Mouse (Mus musculus) midbrain, postnatal 0 days (tissue): ENCODE measurements around the gene 2410137M14Rik. TPM values are rescaled to one million over a fixed set of nuclear protein-coding genes. Genes with fewer than 3 reads are reported as not detected.

ENCODE experiments used
- ATAC-seq: fragments of 200-750 bp; cut with Nextera tagmentation; 2 replicates; pipeline ENCODE4 v1.8.0; 2017; ENCODE audit warnings: moderate number of reproducible peaks, mild to moderate bottlenecking, moderate TSS enrichment, moderate library complexity; ENCODE audit not compliant: low FRiP score
- DNase-seq: peaks from one replicate; pipeline ENCODE4 v3.0.0-alpha.2; 2015; ENCODE audit warnings: low spot score
- H3K27ac ChIP-seq: fragments of 300-500 bp; sonication (generic); 2 replicates; pipeline ENCODE4 v1.5.1; 2014; ENCODE audit warnings: low read depth, mild to moderate bottlenecking, low read length, mixed read lengths
- H3K27me3 ChIP-seq: fragments of 300-500 bp; sonication (generic); 2 replicates; pipeline ENCODE4 v1.6.1; 2014; ENCODE audit warnings: low read length, control low read depth, mixed read lengths; ENCODE audit not compliant: insufficient read depth
- H3K36me3 ChIP-seq: fragments of 300-500 bp; sonication (generic); 2 replicates; pipeline ENCODE4 v1.6.1; 2014; ENCODE audit warnings: low read length, control low read depth, mixed read lengths; ENCODE audit not compliant: insufficient read depth
- H3K4me1 ChIP-seq: fragments of 300-500 bp; sonication (generic); 2 replicates; pipeline ENCODE4 v1.6.1; 2014; ENCODE audit warnings: mild to moderate bottlenecking, control low read depth, antibody characterized with exemption, low read length, mixed read lengths; ENCODE audit not compliant: insufficient read depth
- H3K4me2 ChIP-seq: fragments of 300-500 bp; sonication (generic); 2 replicates; pipeline ENCODE4 v1.6.1; 2014; ENCODE audit warnings: low read depth, mild to moderate bottlenecking, low read length, mixed read lengths; ENCODE audit not compliant: poor library complexity, severe bottlenecking
- H3K4me3 ChIP-seq: fragments of 300-500 bp; sonication (generic); 2 replicates; pipeline ENCODE4 v1.5.1; 2014; ENCODE audit warnings: low read depth, mild to moderate bottlenecking, low read length, moderate library complexity
- H3K9ac ChIP-seq: fragments of 300-500 bp; sonication (generic); replicated peaks from 2 replicates; pipeline ENCODE4 v1.6.1; 2014; ENCODE audit warnings: mild to moderate bottlenecking, low read length, moderate library complexity, mixed read lengths; ENCODE audit not compliant: poor library complexity, severe bottlenecking
- H3K9me3 ChIP-seq: fragments of 300-500 bp; sonication (generic); 2 replicates; pipeline ENCODE4 v1.6.1; 2016; ENCODE audit warnings: low read length, control low read depth
- CTCF ChIP-seq: IDR thresholded peaks from 2 replicates; pipeline ENCODE4 v1.5.1; 2016; ENCODE audit warnings: antibody characterized with exemption, mild to moderate bottlenecking
- WGBS: fragments of 180-500 bp; shearing (Covaris S2); extraction: QIAGEN DNeasy Blood & Tissue Kit; methylation state at CpG from one replicate; pipeline ENCODE4 v1.1.7; 2014; 5-methylcytosine and 5-hydroxymethylcytosine counted together
- polyA plus RNA-seq: library from polyadenylated mRNA; unstranded; fragments of >200 nt; fragmentation: Nextera tagmentation; extraction: Ambion mirVana; gene quantifications from 2 replicates; pipeline ENCODE4 v1.2.1, GENCODE M21; 2015
- total RNA-seq: library from RNA; depleted of rRNA; stranded (reverse); fragments of >200 nt; gene quantifications from 2 replicates; pipeline ENCODE4 v1.2.3, GENCODE M21; 2014

The 2410137M14Rik gene
- total and polyA plus RNA-seq, 2 experiments from 2014 or later: 0.52 TPM; not detected in 1

DNA sequence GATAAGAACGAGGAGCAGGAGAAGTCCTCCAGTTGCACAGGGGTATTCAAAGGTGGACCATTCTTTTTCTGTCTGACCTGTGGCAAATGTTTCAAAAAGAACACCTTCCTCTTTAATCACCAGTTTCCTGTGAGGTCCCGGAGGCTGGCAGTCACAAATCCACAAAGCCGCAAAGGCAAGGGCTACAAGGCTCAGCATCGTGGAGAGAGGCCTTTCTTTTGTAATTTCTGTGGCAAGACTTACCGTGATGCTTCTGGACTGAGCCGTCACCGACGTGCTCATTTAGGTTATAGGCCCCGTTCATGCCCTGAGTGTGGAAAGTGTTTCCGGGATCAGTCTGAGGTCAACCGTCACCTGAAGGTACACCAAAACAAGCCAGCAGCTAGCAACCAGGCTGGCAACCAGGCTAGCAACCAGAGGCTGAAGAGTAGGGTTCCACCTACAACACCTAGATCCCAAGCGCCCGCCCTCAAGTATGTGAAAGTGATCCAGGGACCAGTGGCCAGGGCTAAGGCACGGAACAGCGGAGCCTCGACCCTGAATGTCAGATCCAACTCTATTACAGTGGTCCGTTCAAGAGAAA lies 28.5 kb upstream of the 2410137M14Rik start:
- no peak overlapping the region for H3K4me3 ChIP-seq
- H3K4me2 ChIP-seq: no peak overlapping the region
- DNase-seq: no peak
- no peak for TF ChIP-seq CTCF
- no peaks in the 10 kb centered on the region for H3K9me3 ChIP-seq
- no peaks in the 10 kb centered on the region for H3K27me3 ChIP-seq
- H3K27ac ChIP-seq: no peak overlapping the region
- H3K9ac ChIP-seq: no peak overlapping the region
- H3K4me1 ChIP-seq: no peaks in the 10 kb centered on the region
- 94% methylated on average over 17 of the region's 17 CpGs for WGBS
- H3K36me3 ChIP-seq: peaks cover 37% of the 10 kb centered on the region
- no peak for ATAC-seq

DNA sequence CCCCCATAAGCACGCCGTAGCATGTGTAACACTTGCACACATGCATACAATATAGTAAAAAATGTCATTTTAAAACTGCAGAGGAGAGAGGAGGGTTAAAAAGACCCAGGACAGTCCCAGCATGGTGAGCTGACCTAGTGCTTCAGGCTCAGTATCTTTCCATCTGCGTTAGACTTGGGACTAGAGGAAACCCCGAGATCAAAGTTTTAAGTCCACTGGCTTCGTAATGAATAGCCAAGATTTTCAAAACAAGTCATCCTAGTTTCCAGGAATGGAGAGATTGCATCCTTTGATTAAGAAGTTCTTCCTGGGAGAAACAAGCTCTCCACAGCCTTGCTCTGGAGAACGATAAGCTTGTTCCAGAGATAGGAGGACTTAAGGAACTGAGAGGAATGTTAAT lies 27.1 kb upstream of the 2410137M14Rik start:
- ATAC-seq (no peak), DNase-seq (no peak)
- no peaks in the 10 kb centered on the region for H3K9me3 ChIP-seq
- TF ChIP-seq CTCF: no peak
- whole genome bisulfite sequencing: 90% methylated on average over 6 of the region's 6 CpGs
- H3K4me1 ChIP-seq: no peaks in the 10 kb centered on the region
- no peak overlapping the region for H3K9ac ChIP-seq
- no peaks in the 10 kb centered on the region for H3K27me3 ChIP-seq
- H3K4me2 ChIP-seq: no peak overlapping the region
- no peak overlapping the region for H3K4me3 ChIP-seq
- peaks cover 37% of the 10 kb centered on the region for H3K36me3 ChIP-seq
- no peak overlapping the region for H3K27ac ChIP-seq

DNA sequence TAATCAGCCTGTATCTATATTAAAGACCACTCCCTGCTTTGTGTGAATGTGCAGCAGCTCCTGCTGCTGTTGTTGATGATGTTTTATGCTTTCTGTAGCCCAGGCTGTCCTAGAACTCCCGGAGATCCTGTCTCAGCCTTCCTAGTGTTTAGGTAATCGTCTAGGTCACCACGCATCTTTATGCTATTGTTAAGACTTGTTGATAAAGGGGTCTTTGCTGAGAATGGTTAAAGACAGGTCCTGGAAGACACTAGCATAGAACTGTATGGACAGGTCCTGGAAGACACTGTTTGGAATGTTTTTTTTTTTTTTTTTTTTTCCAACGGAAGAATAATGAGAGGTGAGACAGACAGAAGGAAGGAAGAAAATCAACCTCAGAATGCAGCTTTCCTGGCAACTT lies 22.3 kb upstream of the 2410137M14Rik start:
- no peak for TF ChIP-seq CTCF
- H3K9me3 ChIP-seq: no peaks in the 10 kb centered on the region
- H3K27me3 ChIP-seq: no peaks in the 10 kb centered on the region
- ATAC-seq (peak; percentile 33), DNase-seq (peak; percentile 25)
- peak overlapping the region; percentile 95 for H3K9ac ChIP-seq
- H3K36me3 ChIP-seq: peaks cover 18% of the 10 kb centered on the region
- peak overlapping the region; percentile 99 for H3K27ac ChIP-seq
- no peaks in the 10 kb centered on the region for H3K4me1 ChIP-seq
- H3K4me2 ChIP-seq: peak overlapping the region; percentile 71
- H3K4me3 ChIP-seq: peak overlapping the region; percentile 74
- 20% methylated on average over 4 of the region's 4 CpGs for WGBS

DNA sequence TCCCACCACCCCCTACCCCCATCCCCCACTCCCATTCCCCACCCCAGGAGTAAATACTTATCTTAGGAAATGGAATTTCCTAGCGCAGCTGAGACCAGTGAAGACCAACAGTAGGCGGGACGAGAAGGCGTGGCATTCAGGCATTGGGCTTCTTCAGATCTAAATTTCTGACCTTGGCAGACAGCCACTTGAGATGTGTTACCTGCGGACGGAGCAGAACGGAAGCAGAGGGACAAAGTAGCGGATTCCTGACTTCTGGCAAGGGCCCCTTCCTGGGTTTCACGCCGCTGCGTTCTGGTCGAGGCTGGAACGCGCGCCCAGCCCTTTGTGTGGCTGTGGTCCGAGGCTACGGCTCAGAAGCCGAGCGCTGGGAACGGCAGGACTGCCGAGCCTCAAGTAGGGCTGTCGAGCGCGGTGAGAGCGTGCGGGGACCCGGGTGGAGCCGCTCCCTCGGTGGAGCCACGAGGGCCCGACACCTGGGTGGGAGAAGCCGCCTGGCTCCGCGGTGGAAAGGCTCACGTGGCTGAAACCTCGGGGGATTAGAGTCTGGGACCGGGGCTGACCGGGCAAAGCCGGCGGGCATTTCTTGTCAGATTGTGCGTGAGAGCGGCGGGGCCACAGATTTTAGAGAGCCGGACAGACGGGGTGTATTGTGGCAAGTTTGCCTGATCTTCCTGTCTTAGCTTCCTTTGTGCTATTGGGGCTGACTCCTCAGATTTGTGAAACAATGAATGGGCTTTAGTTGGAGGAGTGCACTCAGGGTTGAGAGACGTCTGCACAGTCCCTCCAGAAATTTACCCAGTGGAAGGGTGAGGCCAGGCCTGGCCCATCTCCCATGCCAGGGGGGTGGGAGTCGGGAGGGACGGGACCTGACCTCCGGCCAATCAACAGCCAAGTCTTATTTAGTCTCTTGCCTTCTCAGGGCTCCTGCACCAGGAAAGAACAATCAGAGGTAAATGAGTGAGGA lies 21.6 kb upstream of the 2410137M14Rik start:
- Histone ChIP-seq H3K4me3 (peak overlapping the region; percentile 74), H3K4me1 (no peaks in the 10 kb centered on the region)
- peak; percentile 86 for ATAC-seq

DNA sequence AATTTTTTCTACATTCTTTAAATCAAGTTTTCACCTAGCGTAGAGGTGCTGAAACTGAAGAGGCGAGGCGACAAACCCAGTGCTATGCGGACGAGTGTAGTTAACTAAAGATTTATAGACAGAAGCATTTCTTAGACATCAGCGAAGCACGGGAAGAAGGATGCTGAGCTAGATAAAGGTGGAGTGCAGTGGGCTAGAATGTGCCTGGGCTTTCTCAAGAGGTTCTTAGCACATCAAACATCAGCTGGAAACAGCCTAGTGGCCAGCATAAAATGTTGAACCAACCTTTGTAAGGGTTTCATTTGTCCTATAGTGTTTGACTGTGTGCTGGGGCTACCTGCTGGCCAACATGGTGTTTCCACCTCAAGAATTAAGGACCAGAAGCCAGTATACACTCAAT lies 19.8 kb upstream of the 2410137M14Rik start, which contains the start of gene Zfp57:
Gene Zfp57 (plus strand): TSS at position 301 of the 400 bp plus-strand sequence.
- Histone ChIP-seq H3K27me3 (no peaks in the 10 kb centered on the region), H3K9me3 (no peaks in the 10 kb centered on the region), H3K4me2 (peak within 1 kb of the TSS; percentile 71), H3K27ac (no peak within 1 kb of the TSS), H3K4me1 (no peaks in the 10 kb centered on the region), H3K4me3 (peak within 1 kb of the TSS; percentile 9; the same call in 1 of the 2 replicates), H3K36me3 (no peaks in the 10 kb centered on the region), H3K9ac (no peak within 1 kb of the TSS)
- ATAC-seq (no peak), DNase-seq (no peak)
- TF ChIP-seq CTCF: no peak
- 96% methylated on average over 7 of the region's 7 CpGs for WGBS

More for the DNA sequence above, 21.6 kb upstream of the 2410137M14Rik start:
- Histone ChIP-seq H3K27me3 (no peaks in the 10 kb centered on the region), H3K9ac (peak overlapping the region; percentile 95), H3K36me3 (peaks cover 11% of the 10 kb centered on the region), H3K9me3 (no peaks in the 10 kb centered on the region), H3K27ac (peak overlapping the region; percentile 99), H3K4me2 (peak overlapping the region; percentile 71)
- WGBS: under 1% methylated on average over 49 of the region's 49 CpGs
- no peak for TF ChIP-seq CTCF
- peak; percentile 93 for DNase-seq

DNA sequence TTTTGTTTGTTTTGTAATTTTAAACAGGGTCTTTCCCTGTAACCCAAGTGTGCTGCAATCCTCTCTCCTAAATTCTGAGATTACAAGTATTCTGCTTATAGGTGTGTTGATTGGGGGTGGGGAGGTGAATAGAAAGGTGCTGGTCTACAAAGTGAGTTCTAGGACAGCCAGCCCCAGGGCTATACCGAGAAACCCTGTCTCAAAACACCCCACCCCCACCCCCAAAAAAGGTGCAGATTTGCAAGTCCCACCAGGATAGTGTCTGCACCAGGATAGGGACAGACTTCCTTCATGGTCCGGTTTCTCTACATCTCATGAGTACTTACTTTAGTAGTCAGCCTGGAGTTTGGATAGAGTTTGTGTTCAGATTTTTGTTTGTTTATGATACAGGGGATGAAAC lies 17.4 kb upstream of the 2410137M14Rik start:
- Histone ChIP-seq H3K9ac (no peak overlapping the region), H3K4me1 (no peaks in the 10 kb centered on the region), H3K27me3 (no peaks in the 10 kb centered on the region), H3K4me2 (no peak overlapping the region), H3K9me3 (no peaks in the 10 kb centered on the region), H3K4me3 (no peak overlapping the region), H3K27ac (no peak overlapping the region), H3K36me3 (no peaks in the 10 kb centered on the region)
- no peak for ATAC-seq
- no peak for TF ChIP-seq CTCF
- 84% methylated on average over 2 of the region's 2 CpGs for WGBS
- no peak for DNase-seq
